Mouse (Mus musculus) hindbrain, embryonic 11.5 days (tissue): Measurements from ENCODE around the gene Rapgef5. TPM values are rescaled to one million over a fixed set of nuclear protein-coding genes. Genes with fewer than 3 reads are reported as not detected.

Source experiments
- ATAC-seq: fragments of 200-750 bp; cut with Nextera tagmentation; 2 replicates; pipeline ENCODE4 v1.8.0; 2017; ENCODE audit warnings: mild to moderate bottlenecking, moderate TSS enrichment, moderate library complexity; ENCODE audit not compliant: low FRiP score
- DNase-seq: peaks from one replicate; pipeline ENCODE4 v3.0.0-alpha.2; 2015; ENCODE audit warnings: low spot score
- H3K27ac ChIP-seq: fragments of 300-500 bp; sonication (generic); 2 replicates; pipeline ENCODE4 v1.5.1; 2014; ENCODE audit warnings: mild to moderate bottlenecking, low read depth, low read length
- H3K27me3 ChIP-seq: fragments of 300-500 bp; sonication (generic); 2 replicates; pipeline ENCODE4 v1.6.1; 2014; ENCODE audit warnings: mild to moderate bottlenecking, low read length, moderate library complexity, mixed read lengths; ENCODE audit not compliant: control insufficient read depth, insufficient read depth
- H3K36me3 ChIP-seq: fragments of 300-500 bp; sonication (generic); 2 replicates; pipeline ENCODE4 v1.6.1; 2014; ENCODE audit warnings: mild to moderate bottlenecking, low read length, moderate library complexity, mixed read lengths; ENCODE audit not compliant: control insufficient read depth, insufficient read depth
- H3K4me1 ChIP-seq: fragments of 300-500 bp; sonication (generic); replicated peaks from 2 replicates; pipeline ENCODE4 v1.6.1; 2014; ENCODE audit warnings: low read length, mixed read lengths; ENCODE audit not compliant: control insufficient read depth, insufficient read depth
- H3K4me2 ChIP-seq: fragments of 300-500 bp; sonication (generic); replicated peaks from 2 replicates; pipeline ENCODE4 v1.6.1; 2014; ENCODE audit warnings: mild to moderate bottlenecking, low read depth, low read length
- H3K4me3 ChIP-seq: fragments of 300-500 bp; sonication (generic); 2 replicates; pipeline ENCODE4 v1.5.1; 2014; ENCODE audit warnings: low read depth, low read length
- H3K9ac ChIP-seq: fragments of 300-500 bp; sonication (generic); 2 replicates; pipeline ENCODE4 v1.6.1; 2014; ENCODE audit warnings: low read depth, low read length
- H3K9me3 ChIP-seq: fragments of 300-500 bp; sonication (generic); 2 replicates; pipeline ENCODE4 v1.6.1; 2016; ENCODE audit warnings: low read length; ENCODE audit not compliant: control insufficient read depth
- WGBS: fragments of 180-500 bp; shearing (Covaris S2); extraction: QIAGEN DNeasy Blood & Tissue Kit; methylation state at CpG from one replicate; pipeline ENCODE4 v1.1.7; 2014; 5-methylcytosine and 5-hydroxymethylcytosine counted together
- polyA plus RNA-seq: library from polyadenylated mRNA; unstranded; fragments of >200 nt; fragmentation: Nextera tagmentation; extraction: Ambion mirVana; gene quantifications from 2 replicates; pipeline ENCODE4 v1.2.1, GENCODE M21; 2014

The Rapgef5 gene
- 21.6 and 23.8 TPM in 2 replicates for polyA plus RNA-seq

DNA sequence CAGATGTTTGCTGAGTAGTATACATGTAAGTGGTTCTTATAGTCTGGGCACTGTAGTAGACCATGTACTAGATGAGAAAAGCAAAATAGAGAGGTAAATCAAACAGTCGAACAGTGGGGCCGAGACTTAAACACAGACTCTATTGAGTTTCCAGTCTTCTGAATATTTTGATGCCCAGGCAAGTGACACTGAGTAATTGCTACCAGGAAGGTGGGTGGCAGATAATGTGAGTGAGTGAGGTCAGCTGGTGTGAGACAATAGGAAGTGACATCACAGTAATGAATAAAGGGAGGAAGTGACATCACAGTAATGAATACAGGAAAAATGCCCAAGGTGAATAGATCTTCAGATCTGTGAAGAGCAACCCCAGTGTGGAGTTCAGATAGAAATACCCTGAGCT is at the start of gene Rapgef5:
Gene Rapgef5, plus strand, starts transcription at position 301 of the 400 bp plus-strand sequence.
- H3K9ac ChIP-seq: no peak within 1 kb of the TSS

GRCm38 (mm10) chr12:117468329-117468728 is 48.0 kb upstream of the Rapgef5 start:
- WGBS: 58% methylated on average over 5 of the region's 5 CpGs
- no peak for DNase-seq
- H3K4me1 ChIP-seq: no peaks in the 10 kb centered on the region
- H3K36me3 ChIP-seq: no peaks in the 10 kb centered on the region
- H3K27me3 ChIP-seq: no peaks in the 10 kb centered on the region
- no peak overlapping the region for H3K4me2 ChIP-seq
- H3K9ac ChIP-seq: no peak overlapping the region
- no peaks in the 10 kb centered on the region for H3K9me3 ChIP-seq
- no peak for ATAC-seq
- no peak overlapping the region for H3K4me3 ChIP-seq
- no peak overlapping the region for H3K27ac ChIP-seq

More for the DNA sequence above, at the start of gene Rapgef5:
- 86% methylated on average over 2 of the region's 2 CpGs for WGBS
- ATAC-seq: no peak
- no peaks in the 10 kb centered on the region for H3K36me3 ChIP-seq
- no peak within 1 kb of the TSS for H3K27ac ChIP-seq
- H3K9me3 ChIP-seq: no peaks in the 10 kb centered on the region
- H3K27me3 ChIP-seq: no peaks in the 10 kb centered on the region
- no peaks in the 10 kb centered on the region for H3K4me1 ChIP-seq
- no peak for DNase-seq
- no peak within 1 kb of the TSS for H3K4me3 ChIP-seq
- no peak within 1 kb of the TSS for H3K4me2 ChIP-seq

DNA sequence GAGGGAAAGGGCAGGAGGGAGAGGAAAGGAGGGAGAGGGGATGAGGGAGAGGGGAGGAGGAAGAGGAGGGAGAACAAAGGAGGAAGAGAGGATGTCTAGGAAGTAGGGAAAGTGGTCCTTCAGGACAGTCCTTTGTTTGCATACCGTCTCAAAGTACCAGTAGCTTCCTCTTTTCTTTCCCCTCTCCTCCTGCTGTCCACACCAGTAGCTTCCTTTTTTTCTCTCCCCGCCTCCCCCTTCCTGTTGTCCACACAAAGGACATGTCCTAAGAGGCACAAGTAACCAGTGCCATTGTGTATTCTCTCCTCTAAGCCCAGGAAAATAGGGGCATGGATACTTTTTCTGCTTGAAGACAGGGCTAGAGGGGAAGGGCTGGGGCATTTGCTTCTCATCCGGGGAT is 37.3 kb upstream of the Rapgef5 start:
- H3K9me3 ChIP-seq: no peaks in the 10 kb centered on the region
- H3K27ac ChIP-seq: no peak overlapping the region
- no peak for DNase-seq
- ATAC-seq: no peak
- no peak overlapping the region for H3K4me3 ChIP-seq
- H3K9ac ChIP-seq: no peak overlapping the region
- H3K4me2 ChIP-seq: no peak overlapping the region
- H3K27me3 ChIP-seq: no peaks in the 10 kb centered on the region
- no peaks in the 10 kb centered on the region for H3K4me1 ChIP-seq
- H3K36me3 ChIP-seq: no peaks in the 10 kb centered on the region
- WGBS: 57% methylated on average over 2 of the region's 3 CpGs

DNA sequence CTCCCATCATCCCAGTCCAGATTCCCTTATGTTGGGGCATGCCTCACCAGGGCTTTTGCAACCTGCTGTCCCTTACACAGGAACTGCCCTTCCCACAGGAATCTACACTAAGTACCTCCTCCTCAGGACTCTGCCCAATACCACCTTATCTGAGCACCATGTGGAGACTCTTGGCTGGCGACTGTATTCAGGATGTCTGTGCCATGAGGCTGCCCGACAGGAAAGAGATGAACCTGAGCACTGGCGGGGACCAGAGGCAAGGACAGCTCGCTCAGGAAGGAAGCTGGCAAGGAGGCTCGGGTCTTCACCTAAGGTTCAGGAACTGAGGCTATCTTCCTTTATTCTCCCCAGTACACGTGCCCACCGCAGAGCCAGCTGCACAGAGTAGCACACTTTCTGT is 36.6 kb upstream of the Rapgef5 start:
- H3K27me3 ChIP-seq: no peaks in the 10 kb centered on the region
- no peak overlapping the region for H3K4me2 ChIP-seq
- no peak for ATAC-seq
- no peak for DNase-seq
- WGBS: 86% methylated on average over 7 of the region's 7 CpGs
- H3K4me1 ChIP-seq: no peaks in the 10 kb centered on the region
- H3K9ac ChIP-seq: no peak overlapping the region
- H3K27ac ChIP-seq: no peak overlapping the region
- H3K4me3 ChIP-seq: no peak overlapping the region
- H3K9me3 ChIP-seq: no peaks in the 10 kb centered on the region
- H3K36me3 ChIP-seq: no peaks in the 10 kb centered on the region

- Histone ChIP-seq H3K9me3 (no peaks in the 10 kb centered on the region), H3K4me2 (no peak overlapping the region), H3K9ac (no peak overlapping the region), H3K27ac (no peak overlapping the region), H3K36me3 (no peaks in the 10 kb centered on the region), H3K4me3 (no peak overlapping the region), H3K27me3 (no peaks in the 10 kb centered on the region), H3K4me1 (no peaks in the 10 kb centered on the region)
- WGBS: 86% methylated on average over 3 of the region's 3 CpGs
- DNase-seq (no peak), ATAC-seq (no peak)
These were observed 35.3 kb upstream of the Rapgef5 start for GRCm38 (mm10) chr12:117480958-117481357.

DNA sequence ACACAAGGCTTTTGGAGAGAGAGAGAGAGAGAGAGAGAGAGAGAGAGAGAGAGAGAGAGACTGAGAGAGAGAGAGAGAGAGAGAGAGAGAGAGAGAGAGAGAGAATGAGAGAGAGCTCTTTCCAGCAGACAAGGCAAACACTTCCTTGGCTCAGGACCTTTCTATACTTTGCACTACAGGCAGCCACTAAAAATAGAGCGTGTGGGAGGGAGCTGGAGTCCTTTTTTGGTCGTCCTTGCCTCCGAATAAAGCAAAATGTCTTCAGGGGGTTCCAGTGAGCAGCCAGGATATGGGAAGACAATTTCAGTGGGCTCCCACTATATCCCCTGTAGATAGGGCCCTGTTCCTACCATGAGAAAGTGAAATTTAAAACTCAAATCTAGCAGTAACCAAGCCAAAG is 33.6 kb upstream of the Rapgef5 start:
- WGBS: 43% methylated on average over 3 of the region's 3 CpGs
- H3K4me2 ChIP-seq: no peak overlapping the region

DNA sequence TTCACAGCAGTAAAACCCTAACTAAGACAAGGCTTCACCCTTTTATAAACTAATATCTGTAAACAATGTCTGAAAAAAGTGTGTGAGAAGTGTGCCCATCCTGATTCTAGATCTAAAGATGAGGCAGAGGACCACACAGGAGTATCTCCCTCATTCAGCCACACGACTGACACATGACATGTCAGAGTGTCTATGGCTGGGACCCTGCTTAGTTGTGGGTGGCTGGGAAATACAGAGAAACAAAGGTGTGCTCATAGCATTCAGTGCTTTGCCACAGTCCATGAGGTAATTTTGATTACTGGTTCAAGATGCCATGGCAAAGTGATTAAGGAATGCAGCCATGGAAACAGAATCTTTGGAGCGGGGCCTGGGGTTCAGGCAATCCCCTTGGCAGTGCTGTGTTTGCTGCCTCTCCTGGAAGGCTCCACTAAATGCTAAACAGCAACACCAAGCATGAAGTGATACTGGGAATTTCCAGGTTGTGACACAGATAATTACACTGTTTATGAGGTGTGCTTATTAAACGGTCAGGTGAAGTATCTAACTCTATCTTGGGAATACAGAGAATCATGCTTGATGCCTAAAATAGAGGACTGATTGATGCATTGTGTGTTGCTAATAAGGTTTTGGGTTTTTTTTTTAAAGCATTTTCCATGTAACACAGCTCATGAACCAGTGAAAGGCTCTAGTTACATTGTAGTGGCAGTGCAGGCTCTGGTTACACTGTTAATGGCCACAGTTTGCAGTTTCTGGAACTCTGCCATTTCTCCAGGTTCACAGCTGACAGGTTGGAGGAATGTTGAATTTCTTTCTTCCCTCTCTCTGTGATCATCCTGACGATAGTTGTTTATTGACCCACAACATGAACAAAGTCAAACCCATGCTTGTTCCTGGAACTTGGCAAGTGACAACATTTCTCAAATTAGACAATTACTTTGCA is 29.9 kb upstream of the Rapgef5 start:
- no peaks in the 10 kb centered on the region for H3K9me3 ChIP-seq
- no peaks in the 10 kb centered on the region for H3K4me1 ChIP-seq
- H3K4me3 ChIP-seq: no peak overlapping the region
- ATAC-seq: no peak
- DNase-seq: no peak
- WGBS: 74% methylated on average over 4 of the region's 4 CpGs
- H3K27ac ChIP-seq: no peak overlapping the region
- H3K9ac ChIP-seq: no peak overlapping the region
- no peaks in the 10 kb centered on the region for H3K27me3 ChIP-seq
- no peak overlapping the region for H3K4me2 ChIP-seq
- H3K36me3 ChIP-seq: no peaks in the 10 kb centered on the region

More for the DNA sequence above, 33.6 kb upstream of the Rapgef5 start:
- Histone ChIP-seq H3K4me3 (no peak overlapping the region), H3K9ac (no peak overlapping the region), H3K9me3 (no peaks in the 10 kb centered on the region), H3K27ac (no peak overlapping the region), H3K4me1 (no peaks in the 10 kb centered on the region), H3K27me3 (no peaks in the 10 kb centered on the region), H3K36me3 (no peaks in the 10 kb centered on the region)
- ATAC-seq (no peak), DNase-seq (no peak)

GRCm38 (mm10) chr12:117496501-117497176 is 19.6 kb upstream of the Rapgef5 start:
- WGBS: 58% methylated on average over 3 of the region's 3 CpGs
- Histone ChIP-seq H3K4me3 (no peak overlapping the region), H3K4me2 (no peak overlapping the region), H3K36me3 (no peaks in the 10 kb centered on the region), H3K9ac (no peak overlapping the region), H3K27me3 (no peaks in the 10 kb centered on the region), H3K27ac (no peak overlapping the region), H3K4me1 (no peaks in the 10 kb centered on the region), H3K9me3 (no peaks in the 10 kb centered on the region)
- no peak for ATAC-seq
- no peak for DNase-seq
